Mouse (Mus musculus): ENCODE results near the gene Rtn4rl1.
A peak's percentile ranks its signal among the peaks of the same experiment; 100 is the strongest.
"Not testable (repeated sequence)": the region's sequence is repeated elsewhere in the genome, so short reads cannot be mapped to it uniquely, and the experiment has no call there.

Rtn4rl1 gene

GRCm38 (mm10) chr11:75278115-75278514, 84.5 kb downstream of the Rtn4rl1 start:
- no peak for DNase-seq (ENCODE audit: low read depth)

DNA sequence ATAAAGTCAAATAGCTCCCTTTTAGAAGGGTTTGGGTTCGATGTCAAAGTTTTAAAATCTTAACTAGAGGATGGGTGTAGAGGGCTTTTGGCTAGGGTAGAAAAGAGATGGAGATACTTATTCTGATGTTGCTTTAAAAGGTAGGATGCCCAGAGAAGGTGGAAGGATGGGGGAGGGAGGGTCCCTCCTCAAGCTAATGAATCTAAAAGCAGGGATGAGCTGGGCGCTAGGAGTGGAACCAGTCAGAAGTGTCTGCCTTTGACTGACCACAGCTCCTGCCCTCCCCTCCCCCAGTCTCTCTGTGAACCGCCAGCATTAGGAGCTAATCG, 85.4 kb downstream of the Rtn4rl1 start:
- DNase-seq (ENCODE audit: low read depth) = no peak

DNA sequence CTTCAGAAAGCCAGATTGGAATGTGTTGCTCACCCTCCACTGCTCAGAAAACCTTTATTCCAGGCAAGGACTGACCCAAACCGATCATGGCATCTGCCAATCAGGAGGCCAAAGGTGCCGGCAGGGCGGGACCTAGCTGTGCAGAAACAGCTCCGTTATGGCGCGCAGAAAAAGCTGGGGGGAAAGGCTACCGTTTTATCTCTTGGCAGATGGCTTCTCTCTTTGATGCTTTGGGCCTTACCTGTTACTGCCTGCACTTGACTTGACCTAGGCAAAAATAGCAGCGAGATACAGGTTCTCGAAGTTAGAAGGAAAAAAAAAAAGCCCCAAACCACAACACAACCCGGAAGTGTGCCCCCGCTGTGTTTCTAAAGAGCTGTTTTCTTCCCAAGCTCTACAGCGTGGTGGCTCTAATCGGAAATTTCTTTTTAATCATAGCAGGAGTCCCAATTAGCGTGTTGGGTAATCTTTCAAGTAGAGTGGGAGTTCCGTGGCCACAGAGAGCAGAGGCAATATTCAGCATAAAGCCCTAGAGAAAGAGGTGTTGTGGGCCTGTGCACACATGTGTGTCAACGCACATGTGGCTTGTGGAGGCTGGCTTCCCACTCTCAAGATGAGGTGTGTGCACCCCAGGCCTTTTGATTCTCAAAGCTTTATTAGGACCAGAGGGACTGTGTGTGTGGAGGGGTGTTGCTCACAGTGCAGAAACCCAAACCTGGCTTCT, 85.9 kb downstream of the Rtn4rl1 start:
- DNase-seq (ENCODE audit: low read depth) = peak; percentile 57

DNA sequence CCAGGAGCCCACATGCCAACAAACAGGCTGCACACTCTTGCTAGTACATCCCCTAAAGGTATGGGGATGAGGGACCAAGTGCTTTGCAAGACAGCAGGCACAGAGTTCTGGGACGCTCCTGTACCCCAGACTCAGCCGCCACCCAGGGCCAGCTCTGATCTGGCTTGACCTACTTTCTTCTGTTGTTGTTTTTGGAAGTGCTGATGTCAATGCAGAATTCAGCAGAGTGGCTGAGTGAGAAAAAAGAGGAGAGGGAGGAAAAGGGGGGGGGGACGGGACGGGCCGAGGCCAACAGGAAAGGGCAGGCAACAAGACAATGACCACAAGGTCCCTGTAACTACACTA, 86.5 kb downstream of the Rtn4rl1 start:
- no peak for DNase-seq (ENCODE audit: low read depth)

GRCm38 (mm10) chr11:75280435-75281001, 86.9 kb downstream of the Rtn4rl1 start:
- DNase-seq (ENCODE audit: low read depth) = no peak

- no peak for DNase-seq (ENCODE audit: low read depth)
Observed at GRCm38 (mm10) chr11:75281380-75282256, 88.0 kb downstream of the Rtn4rl1 start.

- no peak for DNase-seq (ENCODE audit: low read depth)
Observed at GRCm38 (mm10) chr11:75282496-75283120, 89.0 kb downstream of the Rtn4rl1 start.

GRCm38 (mm10) chr11:75283784-75284183, 90.2 kb downstream of the Rtn4rl1 start:
- not testable (repeated sequence) for DNase-seq (ENCODE audit: low read depth)

GRCm38 (mm10) chr11:75285893-75286467, 92.4 kb downstream of the Rtn4rl1 start:
- peak; percentile 24 for DNase-seq (ENCODE audit: low read depth)

GRCm38 (mm10) chr11:75286868-75287267, 93.3 kb downstream of the Rtn4rl1 start:
- DNase-seq (ENCODE audit: low read depth) = no peak

DNA sequence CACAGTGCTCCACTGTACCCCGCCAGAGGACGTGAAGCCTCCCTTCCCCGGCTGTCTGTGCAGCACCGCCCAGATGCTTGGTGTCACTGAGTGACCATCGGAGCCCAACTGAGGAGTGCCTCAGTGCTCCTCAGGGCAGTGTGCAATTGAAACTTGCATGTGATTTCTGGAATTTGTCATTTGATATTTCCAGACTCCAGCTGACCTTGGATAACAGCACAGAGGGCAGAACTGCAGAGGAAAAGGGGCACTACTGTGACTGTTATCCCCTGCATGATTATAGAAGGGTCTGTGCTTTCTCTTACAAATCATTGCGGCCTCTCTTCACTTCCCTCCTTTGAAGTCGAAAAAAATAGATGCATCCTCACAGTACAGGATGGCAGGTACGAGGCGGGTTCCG, 94.4 kb downstream of the Rtn4rl1 start:
- no peak for DNase-seq (ENCODE audit: low read depth)

- DNase-seq (ENCODE audit: low read depth) = no peak
Observed at GRCm38 (mm10) chr11:75288517-75288916, 94.9 kb downstream of the Rtn4rl1 start.

- no peak for DNase-seq (ENCODE audit: low read depth)
Observed at GRCm38 (mm10) chr11:75289120-75289519, 95.5 kb downstream of the Rtn4rl1 start.

GRCm38 (mm10) chr11:75290566-75291271, 97.1 kb downstream of the Rtn4rl1 start:
- peak; percentile 86 for DNase-seq (ENCODE audit: low read depth)

GRCm38 (mm10) chr11:75291389-75292215, 98.0 kb downstream of the Rtn4rl1 start:
- DNase-seq (ENCODE audit: low read depth) = no peak

- DNase-seq (ENCODE audit: low read depth) = no peak
Observed at GRCm38 (mm10) chr11:75292281-75292680, 98.7 kb downstream of the Rtn4rl1 start.

DNA sequence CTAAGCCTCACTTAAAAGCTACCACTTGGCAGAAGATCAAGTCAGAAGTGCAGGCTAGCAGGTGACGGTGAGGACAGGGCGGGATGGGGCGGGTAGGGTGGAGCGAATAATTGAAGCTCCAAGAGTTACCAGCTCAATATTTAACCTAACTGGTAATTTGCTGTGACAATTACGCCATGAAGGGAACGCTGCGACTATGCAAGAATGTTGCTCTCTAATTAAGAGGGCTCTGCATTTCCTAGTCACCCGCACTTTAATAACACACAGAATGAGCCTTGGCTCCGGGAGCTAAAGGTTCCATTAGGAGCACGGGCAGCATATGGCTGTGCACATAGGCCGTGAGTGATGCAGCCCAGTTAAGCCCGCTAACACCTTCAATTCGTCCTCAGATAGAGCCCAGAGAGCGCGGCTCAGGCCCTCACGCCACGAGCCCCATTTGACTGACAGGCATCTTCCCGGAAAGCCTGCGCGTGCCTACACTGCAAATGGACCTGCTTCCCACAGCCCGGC, 100.3 kb downstream of the Rtn4rl1 start:
- no peak for DNase-seq (ENCODE audit: low read depth)

DNA sequence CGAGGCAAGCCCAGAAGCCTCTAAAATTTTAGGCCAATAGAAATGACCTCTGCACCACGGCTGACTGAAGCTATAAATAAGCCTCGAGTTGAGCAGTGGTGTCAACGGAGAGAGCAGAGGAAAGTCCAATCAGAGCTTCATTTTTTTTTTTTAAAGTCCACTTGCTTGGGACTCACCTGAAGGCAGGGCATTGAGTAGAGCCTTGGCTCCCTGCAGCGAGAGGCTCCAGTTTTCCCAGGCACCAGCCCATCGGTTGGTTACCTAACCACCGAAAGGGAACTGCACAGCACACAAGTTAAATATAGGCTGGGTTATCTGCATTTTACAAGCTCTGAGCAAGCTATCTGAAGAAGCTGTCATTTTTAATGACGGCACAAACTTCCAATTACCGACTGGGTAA, 101.3 kb downstream of the Rtn4rl1 start:
- DNase-seq (ENCODE audit: low read depth) = no peak

DNA sequence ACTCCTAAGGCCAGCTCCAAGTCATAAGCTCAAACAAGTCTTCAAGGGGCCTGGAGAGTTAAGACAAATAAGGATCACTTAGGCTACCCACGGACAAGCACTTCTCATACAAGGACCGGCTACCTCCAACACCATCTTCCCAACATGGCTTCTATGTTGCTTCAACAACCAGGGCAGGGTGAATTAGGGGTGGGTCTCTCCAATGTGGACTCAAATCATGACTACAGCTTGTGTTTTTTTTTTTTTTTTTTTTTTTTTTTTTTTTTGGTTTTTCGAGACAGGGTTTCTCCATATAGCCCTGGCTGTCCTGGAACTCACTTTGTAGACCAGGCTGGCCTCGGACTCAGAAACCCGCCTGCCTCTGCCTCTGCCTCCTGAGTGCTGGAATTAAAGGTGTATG, 102.0 kb downstream of the Rtn4rl1 start:
- not testable (repeated sequence) for DNase-seq (ENCODE audit: low read depth)

- DNase-seq (ENCODE audit: low read depth) = no peak
Observed at GRCm38 (mm10) chr11:75296406-75297005, 102.9 kb downstream of the Rtn4rl1 start.
